Mouse (Mus musculus): Measurements from ENCODE around the gene Srd5a3.

The Srd5a3 gene

GRCm38 (mm10) chr5:76199346-76199745, 59.3 kb downstream of the Srd5a3 start:
- no peak for DNase-seq

GRCm38 (mm10) chr5:76203171-76203570, 63.1 kb downstream of the Srd5a3 start:
- no peak for DNase-seq
